Mouse (Mus musculus): ENCODE measurements around the gene Zfp423. TPM values are rescaled to one million over a fixed set of nuclear protein-coding genes. Genes with fewer than 3 reads are reported as not detected.
A peak's percentile ranks its signal among the peaks of the same experiment; 100 is the strongest.

Gene Zfp423
- total RNA-seq, 1 experiment from 2014 or later: 22.0 TPM

- DNase-seq: no peak
These were observed 7.1 kb downstream of the Zfp423 start for GRCm38 (mm10) chr8:87952298-87952697.

DNA sequence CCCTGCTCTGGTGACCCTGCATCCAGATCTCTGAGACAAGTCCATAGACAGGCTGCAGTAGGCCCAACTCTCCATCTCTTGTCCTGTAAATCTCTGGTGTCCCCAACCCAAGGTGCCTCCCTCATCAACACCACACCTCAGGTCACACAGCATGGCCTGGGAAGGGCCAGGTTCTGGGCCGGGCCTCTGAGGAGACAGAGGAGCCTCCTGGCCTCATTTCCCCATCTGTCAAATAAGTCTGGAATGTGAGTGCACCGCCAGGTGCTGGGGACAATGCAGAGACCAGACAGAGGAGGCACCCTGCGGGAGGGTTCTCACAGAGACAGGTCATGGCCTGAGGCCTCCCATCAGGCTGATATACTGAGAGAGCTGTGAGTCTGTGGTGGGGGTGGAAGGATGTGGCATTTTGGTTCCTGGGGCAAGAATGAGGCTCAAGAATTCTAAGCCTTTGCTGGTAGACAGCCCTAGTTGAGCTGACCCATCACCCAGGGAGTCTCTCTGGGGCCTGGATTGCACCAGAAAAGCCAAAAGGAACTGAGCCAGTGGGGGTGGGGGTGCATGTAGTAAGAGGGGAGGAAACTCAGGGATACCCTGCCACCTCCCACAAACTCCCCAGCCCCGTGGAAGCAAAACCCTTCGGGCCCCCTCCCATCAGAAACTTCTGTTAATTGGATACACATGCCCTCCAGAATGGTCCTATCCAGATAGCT lies 15.0 kb downstream of the Zfp423 start:
- peak; percentile 58 for DNase-seq

GRCm38 (mm10) chr8:87943651-87944091 lies 15.7 kb downstream of the Zfp423 start:
- DNase-seq: peak; percentile 69

- DNase-seq: peak; percentile 58
These were observed 18.7 kb downstream of the Zfp423 start for GRCm38 (mm10) chr8:87940646-87941045.

- DNase-seq: peak; percentile 29
These were observed 20.0 kb downstream of the Zfp423 start for GRCm38 (mm10) chr8:87939308-87939936.

- peak; percentile 93 for DNase-seq
These were observed 20.8 kb downstream of the Zfp423 start for GRCm38 (mm10) chr8:87938351-87939232.

DNA sequence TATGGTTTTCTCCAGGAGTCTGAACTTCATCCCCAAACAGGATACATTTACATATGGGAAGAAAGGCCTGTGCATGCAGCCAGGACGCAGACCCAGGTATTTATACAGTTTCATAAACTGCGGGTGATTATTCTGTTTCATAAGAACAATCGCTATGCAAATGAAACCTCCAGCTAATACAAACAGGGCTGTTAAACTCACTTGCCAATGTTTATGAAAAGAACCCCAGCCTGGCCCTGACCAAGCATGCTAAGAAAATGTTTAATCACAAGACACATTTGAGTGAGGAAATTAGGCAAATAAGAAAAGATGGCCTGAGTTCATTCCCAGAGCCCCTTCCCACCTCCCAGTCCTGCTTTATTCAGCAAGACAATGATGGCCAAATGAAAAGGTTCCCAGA lies 22.2 kb downstream of the Zfp423 start:
- DNase-seq: no peak

- no peak for DNase-seq
These were observed 24.2 kb downstream of the Zfp423 start for GRCm38 (mm10) chr8:87935088-87935680.

- DNase-seq: no peak
These were observed 25.2 kb downstream of the Zfp423 start for GRCm38 (mm10) chr8:87934175-87934574.

- DNase-seq: no peak
These were observed 25.6 kb downstream of the Zfp423 start for GRCm38 (mm10) chr8:87933752-87934151.

DNA sequence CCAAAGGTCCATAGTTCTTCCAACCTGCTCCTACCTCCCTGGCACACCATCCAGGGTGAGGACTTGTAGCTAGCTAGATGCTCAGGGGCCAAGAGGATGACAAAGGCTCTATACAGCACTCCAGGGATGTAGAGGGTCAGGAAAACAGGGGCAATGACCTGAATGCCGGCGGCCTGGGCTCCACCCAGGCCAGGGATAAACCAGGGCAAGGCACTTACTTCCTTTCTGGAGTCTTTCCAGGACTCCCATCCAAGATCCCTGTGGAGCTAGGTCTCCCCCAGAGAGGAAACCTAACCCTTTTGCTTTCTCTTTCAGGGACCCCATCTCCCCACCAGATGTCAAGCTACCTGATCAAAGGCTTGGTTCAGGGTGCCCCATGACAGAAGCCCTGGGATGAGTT lies 30.5 kb downstream of the Zfp423 start:
- DNase-seq: no peak

DNA sequence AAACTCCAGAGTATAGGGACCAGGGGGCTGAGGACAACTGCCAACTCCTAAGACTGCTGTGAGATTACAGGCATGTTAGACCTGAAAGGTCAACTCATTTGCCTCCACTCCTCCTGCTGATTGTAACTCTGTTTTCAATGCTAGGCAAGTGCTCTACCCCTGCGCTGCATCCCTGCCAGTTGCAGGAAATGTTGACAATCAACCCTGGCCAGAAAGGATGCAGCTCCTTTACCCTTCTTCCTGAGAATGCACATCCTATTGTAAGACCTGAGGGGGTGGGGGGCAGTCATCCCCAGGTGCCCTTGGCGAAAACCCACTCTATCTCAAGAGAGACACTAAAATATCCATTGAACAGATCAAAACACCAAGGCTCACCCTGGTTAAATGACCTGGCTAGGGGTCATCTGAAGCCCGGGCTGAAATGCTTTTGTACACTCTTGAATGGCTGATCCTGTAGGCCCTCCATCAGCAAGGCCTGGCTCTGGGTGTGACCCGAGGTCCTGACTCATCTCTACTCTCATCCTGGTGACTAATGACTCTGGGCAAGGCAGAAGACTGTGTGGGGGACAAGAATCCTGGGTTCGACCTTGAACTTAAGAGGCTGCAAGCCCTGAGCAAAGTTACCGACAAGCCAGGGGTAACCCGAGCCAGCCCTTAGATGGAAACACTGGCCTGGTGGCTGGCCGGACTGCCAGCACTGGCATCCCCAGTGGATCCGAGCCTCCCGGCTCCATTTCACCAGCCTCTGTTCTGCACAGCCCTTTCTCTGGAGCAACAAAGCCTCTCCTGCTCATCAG lies 32.2 kb downstream of the Zfp423 start:
- peak; percentile 77 for DNase-seq

GRCm38 (mm10) chr8:87926098-87926890 lies 33.1 kb downstream of the Zfp423 start:
- DNase-seq: peak; percentile 32

- DNase-seq: no peak
These were observed 36.5 kb downstream of the Zfp423 start for GRCm38 (mm10) chr8:87922936-87923335.

GRCm38 (mm10) chr8:87922446-87922845 lies 36.9 kb downstream of the Zfp423 start:
- DNase-seq: peak; percentile 65

DNA sequence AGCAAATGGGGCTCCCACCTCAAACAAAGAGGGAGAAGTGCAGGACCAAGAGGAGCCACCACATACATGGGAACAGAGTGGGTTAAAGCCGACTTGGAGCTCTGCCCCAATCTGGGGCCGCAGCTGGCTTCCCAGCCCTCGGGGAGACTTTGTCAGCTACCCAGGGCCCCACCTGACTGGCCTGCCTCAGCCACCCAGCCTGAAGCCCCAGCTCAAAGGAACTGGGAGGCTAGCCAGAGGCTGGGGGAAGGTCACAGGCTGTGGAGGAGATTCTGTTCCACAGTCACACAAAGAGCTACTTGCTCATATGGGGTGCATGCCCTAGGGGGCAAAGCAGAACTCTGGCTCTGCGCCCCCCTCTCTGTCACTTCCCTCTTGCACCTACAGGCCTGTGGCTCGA lies 41.4 kb downstream of the Zfp423 start:
- DNase-seq: peak; percentile 71

GRCm38 (mm10) chr8:87915763-87916162 lies 43.6 kb downstream of the Zfp423 start:
- DNase-seq: peak; percentile 58

DNA sequence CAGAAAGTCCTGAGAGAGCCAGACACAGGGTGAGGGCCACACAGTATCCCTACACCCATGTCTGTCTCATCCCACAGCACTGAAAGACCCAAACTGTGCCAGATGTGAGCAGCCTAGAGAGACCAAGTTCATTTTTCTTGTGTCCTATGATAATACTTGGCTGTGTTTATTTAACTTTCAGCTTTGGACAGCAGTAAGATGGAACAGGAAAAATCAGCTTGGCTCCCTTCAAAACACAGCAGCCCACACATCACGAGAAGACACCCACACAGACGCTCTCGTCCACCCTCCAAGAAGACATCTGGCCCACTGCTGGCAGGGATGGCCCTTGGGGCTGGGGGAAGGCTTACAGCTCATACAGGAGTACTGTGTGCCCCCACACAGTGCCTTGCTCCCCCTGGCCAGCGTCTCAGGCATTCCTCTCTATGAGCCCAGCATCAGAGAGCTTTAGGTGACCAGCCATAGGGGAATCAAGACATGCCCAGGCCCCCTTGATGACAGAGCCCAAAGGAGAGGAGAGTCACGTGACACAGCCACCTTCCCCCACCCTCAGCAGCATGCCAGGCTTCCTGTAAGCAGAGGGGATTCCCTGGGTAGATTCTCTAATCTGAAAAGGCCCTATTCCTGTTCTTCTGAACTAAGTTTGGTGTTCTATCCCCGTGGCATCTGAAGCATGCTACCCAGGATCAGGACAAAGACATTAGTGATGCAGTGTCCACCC lies 45.0 kb downstream of the Zfp423 start:
- no peak for DNase-seq

GRCm38 (mm10) chr8:87908940-87909339 lies 50.5 kb downstream of the Zfp423 start:
- no peak for DNase-seq

GRCm38 (mm10) chr8:87905404-87905803 lies 54.0 kb downstream of the Zfp423 start:
- DNase-seq: no peak
